Mouse (Mus musculus): Measurements from ENCODE around the gene Vpreb3. TPM values are rescaled to one million over a fixed set of nuclear protein-coding genes. Genes with fewer than 3 reads are reported as not detected.

The Vpreb3 gene
- total RNA-seq, 2 experiments from 2014 or later = not detected

DNA sequence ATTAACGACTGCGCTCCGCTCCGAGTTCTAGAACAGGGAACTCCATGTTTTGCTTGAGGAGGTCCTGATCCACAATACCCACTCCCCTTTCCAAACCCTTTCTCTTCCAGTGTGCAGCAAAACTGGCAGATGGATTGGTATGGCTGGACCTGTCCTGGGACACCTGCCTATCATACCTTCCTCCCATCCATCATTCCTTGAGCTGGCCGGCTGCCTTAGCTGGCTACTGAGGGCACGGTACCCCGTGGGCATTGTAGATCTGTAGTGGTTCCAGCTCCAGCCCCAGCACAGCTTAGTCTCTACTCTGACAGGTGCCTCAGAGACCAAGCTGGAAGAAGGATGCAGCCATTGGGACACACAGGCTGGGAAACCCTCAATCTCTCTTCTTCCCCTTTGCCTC, 11.5 kb upstream of the Vpreb3 start:
- DNase-seq = no peak
- intact Hi-C loops (cut with DNase I) = no loop called here

DNA sequence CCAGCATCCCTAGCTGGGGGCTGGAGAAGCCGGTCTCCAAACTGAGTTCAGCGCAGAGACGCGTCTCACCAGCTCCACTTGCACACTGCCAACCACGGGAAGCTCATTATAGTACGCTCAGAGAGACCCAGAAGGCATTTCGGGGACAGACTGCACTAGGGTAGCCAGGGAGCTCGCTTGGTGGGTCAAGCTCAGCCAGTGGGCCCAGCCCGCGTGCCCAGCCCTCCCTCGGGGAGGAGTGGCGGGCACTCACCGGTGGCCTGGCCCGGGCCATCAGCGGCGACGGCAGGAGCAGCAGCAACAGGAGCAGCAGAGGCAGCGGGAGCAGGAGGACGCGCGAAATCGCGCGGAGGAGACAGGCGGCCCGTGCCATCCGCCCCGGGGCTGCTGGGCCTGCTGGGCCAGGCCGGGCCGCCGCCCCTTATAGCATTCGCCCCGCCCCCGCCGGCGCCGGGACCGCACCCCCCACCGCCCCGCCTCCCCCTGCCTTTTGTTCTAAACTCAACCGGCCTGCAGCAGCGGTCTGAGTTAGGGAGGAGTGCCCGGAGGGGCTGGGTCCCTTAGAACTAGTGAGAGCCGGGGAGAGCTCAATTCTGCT, 10.7 kb upstream of the Vpreb3 start:
- intact Hi-C loops (cut with DNase I) = no loop called here
- peak; percentile 35 for DNase-seq

DNA sequence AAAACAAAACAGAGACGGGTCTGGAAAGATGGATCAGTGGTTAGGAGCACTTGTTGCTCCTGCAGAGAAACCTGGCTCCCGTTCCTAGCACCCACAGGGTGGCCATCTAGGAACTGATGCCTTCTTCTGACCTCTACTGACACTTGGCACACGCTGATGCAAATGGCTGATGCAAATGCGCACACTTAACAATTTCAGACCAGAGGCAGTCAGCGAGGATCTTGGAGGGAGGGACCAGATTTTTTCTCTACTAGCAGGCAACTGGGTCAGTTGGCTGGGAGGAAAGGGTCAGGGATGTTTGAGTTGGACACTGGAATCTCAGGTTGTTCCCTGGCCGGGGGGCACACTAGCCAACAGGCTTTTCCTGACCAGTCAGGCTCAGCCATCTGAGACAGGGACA, 10.0 kb upstream of the Vpreb3 start, which contains the start of gene Chchd10:
Gene Chchd10 (plus strand): TSS at position 240 of the 400 bp plus-strand sequence.
- intact Hi-C loops (cut with DNase I) = no loop called here
- DNase-seq = no peak

GRCm38 (mm10) chr10:75934991-75935390, 7.9 kb upstream of the Vpreb3 start:
- intact Hi-C loops (cut with DNase I) = no loop called here

DNA sequence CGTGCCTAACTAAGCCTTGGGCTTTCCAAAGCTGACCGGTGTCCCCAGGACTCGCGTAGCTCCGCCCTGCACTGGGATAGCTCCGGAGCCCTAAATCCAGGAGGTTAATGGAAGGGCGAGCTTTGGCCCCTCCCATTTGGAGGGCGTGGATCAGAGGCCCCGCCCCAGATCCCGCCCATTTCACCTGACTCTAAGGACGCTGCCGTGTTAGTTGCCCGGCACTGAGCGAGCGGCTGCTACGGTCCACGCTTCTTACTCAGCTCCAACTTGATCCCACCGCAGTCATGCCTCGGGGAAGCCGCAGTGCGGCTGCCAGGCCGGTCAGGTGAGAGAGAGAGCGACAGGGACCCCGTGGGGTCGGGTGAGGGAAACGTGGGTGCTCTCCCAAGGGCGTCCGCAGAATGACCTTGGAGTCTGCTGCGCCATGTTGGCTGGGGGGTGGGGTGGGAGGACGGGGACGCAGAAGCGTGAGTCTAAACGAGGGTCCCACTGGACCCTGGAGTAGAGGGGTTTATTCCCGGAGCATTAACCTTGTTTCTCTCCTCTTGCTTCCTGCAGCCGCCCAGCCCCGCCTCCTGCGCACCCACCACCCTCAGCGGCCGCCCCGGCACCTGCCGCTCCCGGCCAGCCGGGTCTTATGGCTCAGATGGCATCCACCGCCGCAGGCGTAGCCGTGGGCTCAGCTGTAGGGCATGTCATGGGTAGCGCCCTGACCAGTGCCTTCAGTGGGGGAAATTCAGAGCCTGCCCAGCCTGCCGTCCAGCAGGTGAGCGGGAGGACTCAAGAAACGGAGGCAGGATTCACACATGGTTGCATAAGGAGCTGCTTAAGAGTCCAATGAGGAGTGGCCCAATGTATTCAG, 6.9 kb upstream of the Vpreb3 start, which contains the start of gene Mmp11:
Gene Mmp11 (minus strand): TSS at position 817 of the 862 bp plus-strand sequence.
- intact Hi-C loops (cut with DNase I) = no loop called here
- peak; percentile 68 for DNase-seq

More at GRCm38 (mm10) chr10:75934991-75935390, 7.9 kb upstream of the Vpreb3 start:
- no peak for DNase-seq

DNA sequence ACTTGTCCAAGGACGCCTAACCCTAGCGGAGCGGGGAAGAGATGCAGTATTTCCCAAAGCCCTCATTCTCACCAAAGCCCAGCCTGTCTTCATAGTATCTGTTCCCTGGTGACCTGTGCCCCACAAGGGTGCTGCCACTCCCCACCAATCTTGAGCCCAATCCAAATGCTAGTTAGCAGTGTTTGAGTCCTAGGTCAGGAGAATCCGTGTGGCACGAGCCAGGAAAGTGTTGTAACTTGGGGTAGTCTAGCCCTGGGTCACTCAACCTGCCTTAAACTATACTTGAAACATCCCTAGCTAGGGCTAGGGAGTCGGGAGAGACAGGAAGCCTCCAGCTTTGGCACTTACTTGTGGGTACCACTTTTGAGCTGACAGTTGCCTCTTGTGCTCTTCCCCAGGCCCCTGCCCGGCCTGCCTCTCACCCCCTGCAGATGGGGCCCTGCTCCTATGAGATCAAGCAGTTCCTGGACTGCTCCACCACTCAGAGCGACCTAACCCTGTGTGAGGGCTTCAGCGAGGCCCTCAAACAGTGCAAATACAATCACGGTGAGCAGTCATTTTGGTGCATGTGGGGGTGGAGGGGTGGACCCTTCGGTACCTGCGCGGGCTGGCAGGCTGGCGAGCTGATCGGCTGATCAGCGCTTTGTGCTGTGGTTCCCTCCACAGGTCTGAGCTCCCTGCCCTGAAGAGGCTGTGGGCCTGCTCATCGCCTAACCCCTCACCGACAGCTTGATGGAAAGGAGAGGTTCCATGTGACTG, 5.8 kb upstream of the Vpreb3 start:
- intact Hi-C loops (cut with DNase I) = no loop called here
- DNase-seq = no peak

GRCm38 (mm10) chr10:75937851-75938643, 4.8 kb upstream of the Vpreb3 start:
- DNase-seq = no peak
- intact Hi-C loops (cut with DNase I) = no loop called here

- no peak for DNase-seq
- intact Hi-C loops (cut with DNase I) = no loop called here
Observed at GRCm38 (mm10) chr10:75939481-75940234, 3.2 kb upstream of the Vpreb3 start.

GRCm38 (mm10) chr10:75940520-75940919, 2.3 kb upstream of the Vpreb3 start, which contains the start of gene Gm867:
TSS of gene Gm867 (minus strand) at chr10:75940672.
- intact Hi-C loops (cut with DNase I) = no loop called here
- no peak for DNase-seq

DNA sequence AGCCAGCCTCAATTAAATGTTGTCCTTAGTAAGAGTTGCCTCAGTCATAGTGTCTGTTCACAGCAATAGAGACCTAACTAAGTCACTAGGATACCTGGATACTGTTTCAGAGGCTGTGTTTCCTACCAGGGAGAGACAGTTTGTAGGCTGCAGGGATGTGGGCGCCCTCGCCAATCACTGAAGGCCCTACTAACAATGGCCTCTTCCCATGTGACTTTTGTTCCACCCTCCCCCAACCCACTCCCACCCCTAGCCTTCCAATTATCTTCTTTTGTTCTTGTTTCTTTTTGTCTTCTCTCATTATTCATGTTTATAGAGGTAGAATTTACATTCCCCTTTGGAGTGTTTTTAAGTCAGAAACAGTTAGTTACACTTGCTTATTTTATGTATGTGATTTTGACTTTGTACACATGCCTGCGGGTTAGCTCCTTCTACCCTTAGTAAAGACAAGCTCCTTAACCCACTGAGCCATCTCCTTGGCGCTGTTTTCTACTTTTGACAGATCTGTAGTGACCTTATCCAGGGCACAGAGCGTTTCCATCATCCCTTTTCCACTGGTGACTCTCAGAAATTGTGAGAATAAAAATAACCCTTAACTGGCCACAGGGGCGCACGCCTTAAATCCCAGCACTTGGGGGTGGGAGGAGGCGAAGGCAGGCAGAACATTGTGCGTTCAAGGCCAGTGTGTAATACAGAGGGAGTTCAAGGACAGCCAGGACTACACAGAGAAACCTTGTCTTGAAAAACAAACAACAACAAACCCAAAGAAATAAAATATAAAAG, 1.6 kb upstream of the Vpreb3 start:
- intact Hi-C loops (cut with DNase I) = no loop called here
- no peak for DNase-seq

- DNase-seq = no peak
Observed at GRCm38 (mm10) chr10:75944066-75944772, 1.4 kb downstream of the Vpreb3 start.

DNA sequence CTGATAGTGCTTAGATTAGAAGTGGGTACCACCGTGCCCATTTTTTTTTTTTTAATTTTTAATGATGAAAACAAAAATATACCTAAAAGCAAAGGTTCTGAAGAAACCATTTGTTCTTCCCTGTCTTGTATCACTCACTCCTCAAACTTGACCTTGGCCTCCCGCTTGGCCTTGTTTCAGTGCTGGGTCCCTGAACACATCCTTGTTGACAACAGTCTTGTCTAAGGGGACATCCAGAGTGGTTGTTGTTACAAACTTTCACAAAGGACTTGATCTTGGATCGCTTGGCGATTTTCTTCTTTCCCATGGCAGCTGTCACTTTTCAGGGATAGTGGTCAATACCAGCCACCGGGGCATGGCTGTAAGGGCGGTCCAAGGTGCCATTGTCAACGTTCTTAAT, 2.4 kb downstream of the Vpreb3 start:
- no peak for DNase-seq
- intact Hi-C loops (cut with DNase I) = no loop called here

More at GRCm38 (mm10) chr10:75944066-75944772, 1.4 kb downstream of the Vpreb3 start:
- intact Hi-C loops (cut with DNase I) = no loop called here

- intact Hi-C loops (cut with DNase I) = no loop called here
- no peak for DNase-seq
Observed at GRCm38 (mm10) chr10:75945896-75946295, 3.0 kb downstream of the Vpreb3 start.

DNA sequence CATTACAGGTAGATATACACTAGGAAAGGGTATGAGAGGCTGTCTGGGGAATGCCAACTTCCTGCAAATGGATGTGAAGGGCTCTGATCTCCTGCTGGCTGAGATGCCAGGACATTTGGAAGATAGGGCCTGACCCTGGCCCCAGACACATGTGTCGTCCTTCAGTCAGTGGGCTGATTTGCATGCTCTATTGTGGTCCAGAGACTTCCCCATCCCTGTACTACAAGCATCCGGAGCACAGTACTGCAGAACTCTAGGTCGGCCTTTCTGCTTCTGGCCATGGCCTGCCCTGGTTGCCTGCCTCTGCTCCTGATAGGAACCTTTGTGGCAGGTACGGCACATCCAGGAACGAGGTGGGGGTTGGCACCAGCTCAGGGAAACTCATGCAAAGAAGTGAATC, 5.2 kb downstream of the Vpreb3 start:
- intact Hi-C loops (cut with DNase I) = no loop called here
- DNase-seq = no peak

DNA sequence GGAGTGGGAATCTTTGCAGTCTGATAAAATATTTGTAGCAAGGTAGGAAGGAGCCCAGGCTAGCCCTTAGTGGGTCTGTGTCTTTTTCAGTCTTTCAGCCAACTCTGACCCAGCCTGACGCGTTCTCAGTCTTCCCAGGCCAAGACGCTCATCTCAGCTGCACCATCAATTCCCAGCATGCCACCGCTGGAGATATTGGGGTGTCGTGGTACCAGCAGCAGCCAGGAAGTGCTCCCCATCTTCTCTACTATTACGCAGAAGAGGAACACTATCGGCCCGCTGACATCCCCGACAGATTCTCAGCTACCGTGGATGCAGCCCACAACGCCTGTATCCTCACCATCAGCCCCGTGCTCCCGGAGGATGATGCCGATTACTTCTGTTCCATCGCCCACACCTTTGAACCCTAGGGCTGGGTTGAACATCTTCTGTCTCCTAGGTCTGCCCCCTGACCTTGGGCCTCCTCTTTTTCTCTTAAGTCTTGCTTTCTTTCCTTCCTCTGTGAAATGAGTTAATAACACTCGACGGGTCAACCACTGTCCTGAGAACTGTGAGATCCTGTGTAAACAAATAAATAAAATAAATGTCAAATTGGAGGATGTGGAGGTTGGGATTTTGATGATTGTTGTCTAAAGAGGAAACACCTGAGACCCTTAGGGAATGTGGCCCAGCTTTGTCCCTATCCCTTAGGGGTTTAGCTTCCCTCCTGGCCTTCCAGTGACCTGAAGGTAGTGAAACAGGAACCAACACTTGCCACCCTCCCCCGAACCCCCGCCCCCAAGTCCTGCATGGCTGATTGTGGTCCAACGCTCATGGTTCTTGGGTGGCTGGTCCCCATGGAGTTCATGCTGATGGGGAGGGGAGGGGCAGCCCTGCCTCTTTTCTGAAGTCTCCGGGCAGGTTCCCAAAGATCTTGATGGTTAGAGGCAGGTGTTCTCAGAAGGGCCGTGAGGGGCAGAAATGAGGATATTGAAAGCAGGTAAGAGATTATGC, 6.5 kb downstream of the Vpreb3 start:
- intact Hi-C loops (cut with DNase I) = loop anchor here (5.0 to 10.0 kb wide), 3 partner anchors 52 to 365 kb away; partner anchors contain the start of gene Ggt5

DNA sequence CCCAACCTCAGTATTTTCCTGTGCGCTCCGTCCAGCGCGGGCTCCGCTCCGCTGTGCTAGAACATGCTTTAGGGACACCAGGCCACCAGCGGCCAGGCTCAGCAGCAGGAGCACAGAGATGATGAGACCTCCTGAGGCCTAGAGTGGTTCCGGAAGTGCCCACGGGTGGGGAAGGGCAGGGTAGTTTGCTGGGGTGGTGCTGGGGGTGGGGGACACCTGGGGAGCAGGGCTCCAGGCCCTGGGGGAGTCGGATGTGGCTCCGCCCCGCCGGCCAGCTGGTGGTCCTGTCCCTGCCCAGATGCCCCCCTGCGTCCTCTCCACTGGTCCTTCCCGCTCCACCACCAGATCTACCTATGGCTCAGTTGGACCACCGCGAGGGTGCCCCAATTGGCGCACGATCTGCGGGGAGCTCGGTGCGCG, 7.9 kb downstream of the Vpreb3 start:
- DNase-seq = no peak
- intact Hi-C loops (cut with DNase I) = loop anchor here (5.0 to 10.0 kb wide), 3 partner anchors 54 to 366 kb away; partner anchors contain the start of gene Ggt5

More for the DNA sequence above, 6.5 kb downstream of the Vpreb3 start:
- DNase-seq = no peak
